Mouse (Mus musculus): ENCODE results near the gene Cers2. TPM values are rescaled to one million over a fixed set of nuclear protein-coding genes. Genes with fewer than 3 reads are reported as not detected.

Cers2 gene
- polyA plus RNA-seq (2017; shearing (Covaris generic)) = 228 TPM

DNA sequence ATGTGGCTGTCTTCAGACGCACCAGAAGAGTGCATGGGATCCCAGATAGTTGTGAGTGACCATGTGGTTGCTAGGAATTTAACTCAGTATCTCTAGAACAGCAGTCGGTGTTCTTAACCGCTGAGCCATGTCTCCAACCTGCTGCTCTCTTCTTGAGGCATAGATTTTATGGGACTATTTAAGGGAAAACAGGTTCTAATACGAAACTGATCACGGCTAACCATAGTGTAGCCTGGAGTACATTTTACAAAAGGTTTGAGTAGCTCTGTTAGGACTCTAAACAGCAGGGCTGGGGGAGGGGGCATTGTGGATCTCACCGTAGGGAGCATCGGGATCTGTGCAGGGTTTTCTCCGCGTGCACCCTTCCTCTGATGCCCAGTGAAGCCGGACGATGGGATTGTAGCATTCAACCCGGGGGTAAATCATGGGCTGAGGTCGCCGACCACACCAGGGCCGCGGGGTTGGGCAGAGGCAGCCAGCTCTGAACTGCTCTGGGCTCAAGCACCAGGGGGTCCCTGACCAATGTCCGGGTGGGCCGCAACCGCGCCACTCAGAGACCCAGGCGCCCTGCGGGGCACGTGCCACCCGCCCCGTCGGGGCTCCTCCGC, at the start of gene Cers2:
TSS of gene Cers2 (plus strand) at position 306 of the 608 bp plus-strand sequence.

DNA sequence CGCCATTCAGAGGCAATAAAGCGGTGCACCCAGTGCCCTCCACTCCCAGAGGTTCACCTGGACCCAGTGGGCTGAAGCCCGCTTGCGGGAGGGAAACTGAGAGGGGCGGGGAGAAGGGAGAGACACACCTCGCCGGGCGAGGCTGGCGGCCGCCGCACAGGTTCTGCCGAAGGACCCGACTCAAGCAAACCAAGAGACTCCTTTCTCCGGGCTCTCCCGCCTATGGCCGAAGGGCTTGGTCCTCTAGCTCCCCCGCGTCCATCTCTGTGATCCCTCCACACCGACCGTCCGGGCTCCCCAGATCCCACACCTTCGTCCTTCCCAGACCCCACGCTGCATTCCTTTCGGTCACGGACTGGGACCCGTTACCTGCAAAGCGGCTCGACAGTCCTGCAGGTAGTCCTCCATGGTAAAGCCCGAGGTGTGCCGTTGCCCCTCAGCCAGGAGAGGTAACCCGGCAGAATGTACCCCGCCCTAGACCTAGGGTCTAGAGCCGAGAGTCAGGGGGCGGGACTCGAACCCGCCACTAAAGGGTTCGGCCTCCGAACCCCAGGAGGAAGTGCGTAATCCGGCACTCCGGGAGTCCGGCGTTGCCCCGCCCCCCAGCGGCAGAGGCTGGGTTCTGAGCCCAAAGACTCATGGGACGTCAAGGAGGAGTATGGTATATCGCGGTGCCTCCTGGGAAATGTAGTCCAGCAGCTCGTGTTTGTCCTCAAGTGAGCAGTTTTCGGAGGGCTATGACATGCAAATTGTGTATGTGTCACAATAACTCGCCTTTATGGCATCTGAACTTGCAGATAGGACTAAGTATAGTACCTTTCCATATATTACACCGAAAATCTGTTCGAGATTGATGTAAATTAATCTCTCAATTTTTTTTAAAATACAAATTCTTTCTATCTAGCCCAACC, 33.1 kb upstream of the Cers2 start, which contains the start of the genes Mindy1 and Prune1:
TSS of gene Mindy1 (plus strand) at position 130 of the 911 bp plus-strand sequence.
TSS of gene Prune1 (minus strand) at position 861 of the 911 bp plus-strand sequence.

DNA sequence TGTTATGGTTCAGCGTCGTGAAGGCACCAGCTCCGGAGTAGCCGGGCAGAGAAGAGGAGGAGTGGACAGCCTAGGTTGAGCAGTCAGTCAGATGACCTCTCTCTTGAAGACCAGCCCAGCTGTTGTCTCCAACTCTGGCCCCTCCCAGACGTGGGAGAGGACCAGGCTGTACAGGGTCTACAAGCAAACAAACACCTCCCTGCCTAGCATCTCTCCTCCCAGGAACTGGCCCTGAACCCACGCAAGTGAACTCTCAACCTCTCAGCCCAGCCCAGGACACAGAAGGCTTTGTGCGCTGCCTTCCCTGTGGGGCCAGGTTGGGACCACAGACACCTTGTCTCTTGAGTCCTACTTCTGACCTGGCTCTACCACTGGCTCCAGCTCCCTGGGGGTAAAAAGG, 7.5 kb upstream of the Cers2 start, which contains the start of gene Anxa9:
TSS of gene Anxa9 (minus strand) at position 77 of the 400 bp plus-strand sequence.

DNA sequence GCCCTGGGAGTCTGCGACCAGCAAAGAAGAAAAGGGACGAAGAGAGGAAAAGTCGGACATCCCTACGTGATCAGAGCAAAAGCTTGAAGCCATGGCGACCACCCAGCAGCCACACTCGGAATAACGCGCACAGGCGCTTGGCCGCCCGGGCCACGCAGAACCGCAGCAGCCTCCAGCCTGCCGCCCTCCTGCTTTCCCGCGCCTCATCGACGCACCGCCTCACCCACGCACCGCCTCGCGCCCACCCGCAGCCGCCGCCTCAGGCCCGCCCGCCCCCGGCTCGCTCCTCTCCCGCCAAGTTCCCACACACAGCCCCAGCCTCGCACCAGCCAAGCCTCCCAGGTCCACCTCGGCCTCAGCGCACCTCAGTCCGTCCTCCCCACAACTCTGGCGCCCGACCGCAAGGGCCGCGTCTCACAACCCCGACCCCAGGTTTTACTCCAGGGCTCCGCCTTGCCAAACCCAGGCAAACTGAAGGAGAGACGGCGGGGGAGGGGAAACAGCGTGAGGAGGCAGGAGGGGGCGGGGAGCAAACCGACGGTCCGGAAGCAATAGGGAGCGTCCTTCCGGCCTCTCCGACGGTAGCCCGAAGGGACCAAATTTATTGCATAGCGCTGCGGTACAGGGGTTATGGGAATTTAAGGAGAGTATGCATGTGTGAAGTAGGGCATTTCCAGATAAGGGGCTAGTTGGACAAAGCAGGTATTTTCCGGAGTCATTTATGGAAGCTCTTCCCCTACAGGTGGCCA, 42.3 kb downstream of the Cers2 start, which contains the start of gene Setdb1:
TSS of gene Setdb1 (minus strand) at position 502 of the 749 bp plus-strand sequence.

Other genes with a start within 250 kb of the Cers2 start
- gene Pip5k1a, start 207.9 kb upstream of the Cers2 start, polyA plus RNA-seq (2017; shearing (Covaris generic)) = 26.5 TPM
- gene Vps72, start 203.8 kb upstream of the Cers2 start, polyA plus RNA-seq (2017; shearing (Covaris generic)) = 112 TPM
- gene Tmod4, start 190.3 kb upstream of the Cers2 start, polyA plus RNA-seq (2017; shearing (Covaris generic)) = 1.5 TPM
- 106 TPM for gene Scnm1, start 180.8 kb upstream of the Cers2 start, polyA plus RNA-seq (2017; shearing (Covaris generic))
- 31.8 TPM for gene Lysmd1, start 180.7 kb upstream of the Cers2 start, polyA plus RNA-seq (2017; shearing (Covaris generic))
- gene Tnfaip8l2, start 172.4 kb upstream of the Cers2 start, polyA plus RNA-seq (2017; shearing (Covaris generic)) = 230 TPM
- 2.2 TPM for gene Sema6c, start 154.3 kb upstream of the Cers2 start, polyA plus RNA-seq (2017; shearing (Covaris generic))
- 29.6 TPM for gene Gabpb2, start 96.9 kb upstream of the Cers2 start, polyA plus RNA-seq (2017; shearing (Covaris generic))
- 405 TPM for gene Cdc42se1, start 86.1 kb upstream of the Cers2 start, polyA plus RNA-seq (2017; shearing (Covaris generic))
- 7.6 TPM for gene Mllt11, start 82.6 kb upstream of the Cers2 start, polyA plus RNA-seq (2017; shearing (Covaris generic))
- gene Gm128, start 73.2 kb upstream of the Cers2 start, polyA plus RNA-seq (2017; shearing (Covaris generic)) = 1.3 TPM
- 0.19 TPM for gene Bnipl, start 63.6 kb upstream of the Cers2 start, polyA plus RNA-seq (2017; shearing (Covaris generic))
- 29.0 TPM for gene Mindy1, start 33.4 kb upstream of the Cers2 start, polyA plus RNA-seq (2017; shearing (Covaris generic))
- 7.9 TPM for gene Prune1, start 32.7 kb upstream of the Cers2 start, polyA plus RNA-seq (2017; shearing (Covaris generic))
- 0.41 TPM for gene Anxa9, start 7.6 kb upstream of the Cers2 start, polyA plus RNA-seq (2017; shearing (Covaris generic))
- gene Setdb1, start 42.4 kb downstream of the Cers2 start, polyA plus RNA-seq (2017; shearing (Covaris generic)) = 38.1 TPM
- gene 4930558C23Rik, start 88.0 kb downstream of the Cers2 start, polyA plus RNA-seq (2017; shearing (Covaris generic)) = not detected
- 52.0 TPM for gene Arnt, start 119.6 kb downstream of the Cers2 start, polyA plus RNA-seq (2017; shearing (Covaris generic))
- gene Ctsk, start 184.5 kb downstream of the Cers2 start, polyA plus RNA-seq (2017; shearing (Covaris generic)) = not detected
- gene Ctss, start 212.0 kb downstream of the Cers2 start, polyA plus RNA-seq (2017; shearing (Covaris generic)) = 350 TPM
- gene Hormad1, start 244.9 kb downstream of the Cers2 start, polyA plus RNA-seq (2017; shearing (Covaris generic)) = not detected

Data from CD4-positive, CD25-positive, alpha-beta regulatory T cell (primary cell).